Mouse (Mus musculus): ENCODE data around the gene Wnt10b.

DNA sequence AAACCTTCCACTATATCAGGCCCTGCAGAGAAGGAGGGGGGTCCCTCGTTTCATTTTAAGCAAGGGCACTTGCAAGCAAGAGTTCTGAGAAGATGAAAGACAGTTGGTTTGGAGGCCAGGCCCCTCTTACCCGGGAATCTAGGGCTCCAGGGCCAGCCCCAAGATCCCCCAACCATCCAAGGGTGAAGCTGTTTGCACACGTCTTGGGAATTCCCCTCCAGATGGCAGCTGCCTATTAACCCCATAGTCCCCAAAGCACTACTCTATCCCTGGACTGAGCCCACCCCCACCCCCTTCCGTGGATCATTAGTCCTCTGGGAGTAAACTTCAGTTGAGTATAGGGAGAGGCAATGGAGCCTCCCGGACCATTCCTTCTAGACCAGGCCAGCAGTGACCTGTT is 2.4 kb downstream of the Wnt10b start:
- TF ChIP-seq CTCF (IDR thresholded peaks at IDR 0.05; ENCODE audit: low read depth, low read length) = no peak
- no peak for TF ChIP-seq POLR2A (IDR thresholded peaks at IDR 0.05; ENCODE audit: extremely low read depth, insufficient read depth, low read length)
